Mouse (Mus musculus) E14TG2a.4 (cell line): ENCODE data around the gene Efemp2.

ENCODE experiments used
- CTCF ChIP-seq: conservative IDR thresholded peaks from 2 replicates; pipeline ENCODE4 v1.5.1; 2014; ENCODE audit warnings: low read length
- POU5F1 ChIP-seq: IDR thresholded peaks from 2 replicates; pipeline ENCODE4 v1.6.1; 2014; ENCODE audit warnings: low read length, borderline replicate concordance

- TF ChIP-seq CTCF (no peak), POU5F1 (no peak)
Measured at GRCm38 (mm10) chr19:5457746-5458442, 15.9 kb upstream of the Efemp2 start, which contains the start of gene Ccdc85b.
